Mouse (Mus musculus) cerebellum, postnatal 10 days (tissue): ENCODE data around the gene Dock1.

Experiments used
- DNase-seq, 2 experiments: peaks; one replicate each; pipeline ENCODE4 v3.0.0; 2021; ENCODE audit warnings: mixed read lengths in 2 of 2

The Dock1 gene

GRCm38 (mm10) chr7:135065301-135065700 is 394.8 kb downstream of the Dock1 start:
- DNase-seq = no peak

DNA sequence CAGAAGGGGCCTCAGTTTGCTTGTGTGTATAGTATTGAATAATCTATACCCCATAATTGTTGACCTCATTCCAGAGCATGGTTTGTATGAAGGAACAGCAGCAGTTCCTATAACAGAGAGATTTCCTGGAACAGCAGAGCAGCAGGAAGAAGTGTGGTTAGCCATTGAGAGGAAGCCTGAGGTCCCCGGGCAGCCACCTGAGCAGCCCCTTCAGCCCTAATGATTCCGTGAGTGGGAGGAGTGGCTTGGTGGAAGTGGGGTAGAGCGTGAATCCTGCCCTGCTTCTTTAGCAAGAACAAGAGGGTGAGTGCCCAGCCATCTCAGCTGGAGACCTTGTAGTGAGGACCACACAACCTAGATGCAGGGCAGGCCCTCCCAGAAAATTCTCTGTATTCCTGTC is 398.4 kb downstream of the Dock1 start:
- DNase-seq = no peak

DNA sequence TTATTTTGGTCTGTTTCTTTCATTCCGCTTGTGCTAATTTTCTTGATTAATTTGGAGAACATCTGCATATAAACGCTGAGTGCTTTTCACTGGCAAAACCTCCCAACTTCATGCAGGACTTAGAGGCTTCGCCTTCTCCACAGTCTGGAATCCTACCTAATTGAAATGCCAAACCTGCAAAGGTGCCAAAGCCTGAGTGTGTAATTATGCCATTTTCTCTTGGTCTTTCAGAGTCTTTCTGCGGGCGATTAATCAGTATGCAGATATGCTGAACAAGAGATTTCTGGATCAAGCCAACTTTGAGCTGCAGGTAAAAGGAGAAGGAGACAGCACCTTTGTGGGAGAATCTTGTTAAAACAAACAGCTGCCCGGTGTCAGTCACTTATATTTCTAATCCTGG is 406.4 kb downstream of the Dock1 start:
- DNase-seq = peak in 1 of 2 experiments; percentile 32

GRCm38 (mm10) chr7:135077340-135077739 is 406.9 kb downstream of the Dock1 start:
- peak; percentile 36 to 56 for DNase-seq

GRCm38 (mm10) chr7:135077806-135078205 is 407.4 kb downstream of the Dock1 start:
- no peak for DNase-seq

DNA sequence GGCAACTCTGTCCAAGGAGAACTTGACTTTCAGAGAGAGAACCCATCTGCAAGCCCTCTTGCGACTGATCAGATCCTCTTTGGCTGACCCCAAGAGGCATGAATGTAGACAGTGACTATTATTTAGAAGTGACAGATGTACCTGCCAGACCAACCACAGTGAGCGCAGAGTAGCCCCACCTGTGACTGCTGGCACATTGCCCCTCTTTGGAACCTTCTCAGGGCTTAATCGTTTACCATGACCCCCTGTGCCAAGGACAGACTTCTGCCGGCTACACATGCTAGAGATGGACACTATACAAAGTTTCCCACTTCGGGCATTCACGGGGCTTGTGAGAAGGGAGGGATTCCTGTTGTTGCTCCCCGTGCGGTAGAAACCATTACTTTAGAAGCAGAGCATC is 413.0 kb downstream of the Dock1 start:
- DNase-seq = peak; percentile 92 to 95

- DNase-seq = peak; percentile 28 to 39
These were observed 413.6 kb downstream of the Dock1 start for GRCm38 (mm10) chr7:135084069-135084468.

GRCm38 (mm10) chr7:135086556-135086955 is 416.1 kb downstream of the Dock1 start:
- no peak for DNase-seq

DNA sequence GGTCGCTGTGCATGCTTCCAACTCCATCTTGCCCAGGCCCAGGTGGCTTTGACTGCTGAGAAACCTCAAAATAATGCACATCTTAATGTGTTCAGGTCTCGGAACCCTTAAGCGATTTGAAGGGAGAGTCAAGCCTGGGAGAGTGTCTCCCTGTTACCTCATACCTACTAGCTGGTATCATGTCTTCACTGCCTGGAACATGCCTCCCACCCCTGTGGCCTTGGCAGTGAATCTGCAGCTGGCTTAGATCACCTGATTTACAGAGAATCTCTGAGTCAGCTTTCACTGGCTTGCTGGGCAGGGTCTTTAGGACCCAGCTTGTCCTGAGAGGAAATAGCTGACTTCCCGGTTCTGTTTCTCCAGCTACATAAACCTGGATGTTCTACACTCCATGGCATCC is 419.2 kb downstream of the Dock1 start:
- no peak for DNase-seq

- peak in 1 of 2 experiments; percentile 43 for DNase-seq
These were observed 423.4 kb downstream of the Dock1 start for GRCm38 (mm10) chr7:135093851-135094250.

DNA sequence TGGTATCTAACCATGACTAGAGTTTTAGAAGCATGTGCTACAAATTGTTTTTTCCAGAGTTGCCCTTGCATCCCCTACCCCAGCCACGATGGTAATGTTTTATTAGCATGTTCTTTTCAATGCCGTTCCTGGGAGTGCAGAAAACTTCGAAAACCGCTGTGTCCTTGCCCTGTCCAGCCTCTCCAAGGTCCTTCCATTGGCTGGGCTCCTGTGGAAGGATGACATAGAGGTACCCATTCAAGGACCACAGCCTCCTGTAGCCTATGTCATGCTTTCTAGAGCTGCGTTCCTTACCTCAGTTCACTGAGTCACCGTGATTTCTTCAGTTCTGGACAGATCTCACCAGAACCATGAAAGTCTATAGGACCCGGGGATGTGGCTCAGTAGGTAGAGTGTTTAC is 431.5 kb downstream of the Dock1 start:
- no peak for DNase-seq

- DNase-seq = peak in 1 of 2 experiments; percentile 26
These were observed 436.1 kb downstream of the Dock1 start for GRCm38 (mm10) chr7:135106536-135106935.

DNA sequence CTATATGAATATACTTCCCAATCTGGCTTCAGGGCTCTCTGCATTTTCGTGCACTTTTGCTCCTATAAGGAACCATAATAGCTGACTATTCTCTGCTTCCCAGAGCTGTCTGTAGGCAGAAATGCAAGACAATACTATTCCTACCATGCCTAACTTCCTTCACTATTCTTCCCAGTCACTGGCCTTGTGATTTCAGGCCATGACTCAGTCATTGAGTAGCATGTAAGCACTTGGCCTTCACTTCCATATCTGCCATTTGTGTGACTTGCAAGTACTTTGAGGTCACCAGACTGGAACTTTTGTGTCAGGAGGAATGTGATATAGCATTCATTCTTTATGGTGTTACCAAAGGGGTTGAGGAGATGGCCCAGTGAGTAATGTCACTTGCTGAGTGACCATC is 439.9 kb downstream of the Dock1 start:
- no peak for DNase-seq

DNA sequence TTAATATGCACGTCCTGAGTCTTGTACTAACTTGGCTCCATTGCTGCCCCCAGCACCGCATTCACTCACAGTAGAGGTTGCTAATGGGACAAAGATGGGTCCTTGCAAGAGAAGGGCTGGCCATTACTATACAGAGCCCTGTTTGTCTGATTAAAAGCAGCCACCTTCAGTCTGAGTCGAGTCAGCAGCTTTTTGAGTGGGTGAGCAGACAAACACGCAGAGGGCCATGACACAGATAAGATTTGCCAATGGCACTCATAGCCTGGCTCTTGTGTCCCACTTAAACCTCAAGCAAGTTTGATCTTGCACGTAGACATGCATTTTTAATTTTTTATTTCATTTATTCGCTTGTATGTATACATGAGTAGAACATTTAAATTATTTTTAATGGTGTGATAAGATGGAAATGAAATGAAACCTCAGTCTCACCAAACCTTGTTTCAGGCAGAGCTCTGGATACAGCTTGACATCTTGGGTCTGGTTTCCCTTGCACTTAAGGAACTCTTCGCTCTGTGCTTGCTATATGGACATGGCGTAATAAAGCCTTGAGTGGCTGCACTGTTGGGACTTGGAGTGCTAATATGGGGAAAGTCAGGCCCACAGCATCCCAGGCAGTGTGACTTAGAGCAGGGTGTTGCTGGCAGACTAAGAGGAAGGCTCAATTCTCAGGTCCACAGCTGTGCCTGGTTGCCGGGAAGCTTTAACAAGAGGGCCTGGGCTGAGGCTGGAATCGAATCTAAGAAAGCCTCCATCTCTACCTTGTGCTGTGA is 455.0 kb downstream of the Dock1 start:
- no peak for DNase-seq

DNA sequence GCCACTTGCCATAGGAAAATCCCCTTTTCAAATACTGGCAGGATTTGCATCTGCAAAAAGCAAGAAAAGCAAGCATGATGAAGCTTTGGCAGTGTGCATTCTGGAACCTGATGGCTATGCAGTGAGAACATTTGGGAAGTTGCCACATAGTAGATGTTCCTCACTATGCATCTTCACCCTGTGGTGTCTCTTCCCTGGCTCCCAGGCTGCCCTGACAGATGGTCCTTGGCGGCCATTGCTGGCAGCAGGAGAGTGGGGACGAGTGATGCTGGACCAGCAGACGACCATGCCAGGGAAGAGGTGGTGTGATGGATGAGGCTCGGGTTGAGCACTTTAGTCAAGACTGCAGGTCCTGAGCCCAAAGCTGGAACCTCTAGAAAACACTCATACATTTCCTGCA is 462.0 kb downstream of the Dock1 start:
- DNase-seq = peak; percentile 81 to 91

DNA sequence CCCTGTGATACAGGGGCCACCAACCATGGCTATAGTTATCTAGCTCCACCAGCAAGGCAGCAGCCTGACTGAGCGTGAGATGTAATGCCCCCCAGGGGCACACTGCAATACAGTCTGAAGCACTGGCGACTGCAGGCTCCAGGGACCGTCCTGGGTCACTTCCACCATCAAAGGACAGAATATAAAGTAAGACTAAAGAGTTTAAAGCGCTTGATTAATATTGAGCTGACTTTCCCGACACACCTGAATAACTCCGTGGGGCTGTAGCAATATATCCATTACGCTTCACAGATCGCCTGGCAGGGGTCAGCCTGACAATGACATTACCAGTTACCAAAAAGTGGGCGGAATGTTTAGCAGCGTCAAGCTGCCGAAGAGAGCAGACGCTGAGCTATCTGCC is 464.2 kb downstream of the Dock1 start:
- DNase-seq = peak; percentile 30 to 48

DNA sequence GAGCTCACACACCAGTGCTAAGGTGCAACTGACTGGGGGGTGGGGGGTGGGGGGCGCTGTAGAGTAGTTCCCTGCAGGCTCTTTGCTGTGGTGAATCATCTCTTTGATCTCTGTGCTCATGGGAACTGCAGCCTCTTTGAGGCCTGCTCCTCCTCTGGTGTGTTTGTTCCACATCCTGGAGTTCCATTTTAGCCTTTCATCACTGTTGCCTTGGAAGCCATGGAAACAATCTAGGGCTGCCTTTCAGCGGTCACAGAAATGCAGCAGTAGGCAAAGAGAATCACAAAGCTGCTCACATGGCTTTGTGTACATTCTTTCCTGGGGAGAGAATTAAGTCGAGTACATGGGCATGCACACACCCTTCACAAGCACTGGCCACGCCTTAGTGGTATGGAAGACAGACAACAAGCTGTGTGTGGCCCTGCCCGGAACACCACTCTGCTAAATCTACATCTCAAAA is 468.7 kb downstream of the Dock1 start:
- DNase-seq = no peak

- DNase-seq = peak; percentile 55 to 63
These were observed 474.3 kb downstream of the Dock1 start for GRCm38 (mm10) chr7:135144731-135145130.

GRCm38 (mm10) chr7:135150926-135151325 is 480.5 kb downstream of the Dock1 start:
- DNase-seq = no peak

GRCm38 (mm10) chr7:135157571-135157970 is 487.1 kb downstream of the Dock1 start:
- no peak for DNase-seq

DNA sequence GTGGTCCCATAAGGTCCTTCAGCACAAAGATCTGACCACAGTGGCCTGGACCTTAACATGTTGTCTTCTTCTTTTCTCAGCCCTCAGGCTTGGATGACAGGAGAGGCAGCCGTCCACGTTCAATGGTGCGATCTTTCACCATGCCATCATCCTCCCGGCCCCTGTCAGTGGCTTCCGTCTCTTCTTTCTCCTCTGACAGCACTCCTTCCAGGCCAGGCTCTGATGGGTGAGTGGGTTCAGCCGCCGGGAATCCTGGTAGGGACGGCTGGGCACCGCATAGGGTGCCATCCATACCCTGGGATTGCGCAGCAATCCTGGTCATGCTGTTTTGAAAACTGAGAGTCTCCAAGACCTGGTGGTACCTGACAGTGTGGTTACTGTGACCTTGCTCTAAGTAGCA is 487.9 kb downstream of the Dock1 start:
- no peak for DNase-seq

DNA sequence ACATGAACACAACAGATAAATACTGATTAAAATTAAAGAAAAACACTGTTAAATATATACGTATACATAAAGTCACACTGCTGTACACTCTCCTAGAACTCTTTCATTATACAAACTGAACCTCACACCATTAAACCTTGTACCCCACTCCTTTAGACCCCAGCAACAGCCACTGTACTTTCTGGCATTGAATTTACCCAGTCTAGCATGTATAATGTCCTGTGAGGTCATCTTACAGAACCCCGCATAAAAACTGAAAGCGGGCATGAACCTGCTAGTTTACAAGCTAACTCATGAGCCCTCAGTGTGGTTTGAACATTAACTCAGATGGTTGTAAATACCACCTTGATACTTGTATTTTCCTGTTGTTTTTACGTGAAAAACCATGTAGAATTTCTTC is 489.2 kb downstream of the Dock1 start:
- DNase-seq = no peak

- peak; percentile 77 to 84 for DNase-seq
These were observed 494.7 kb downstream of the Dock1 start for GRCm38 (mm10) chr7:135165155-135165554.

- no peak for DNase-seq
These were observed 499.5 kb downstream of the Dock1 start for GRCm38 (mm10) chr7:135169936-135170335.

GRCm38 (mm10) chr7:135172219-135172618 is 501.8 kb downstream of the Dock1 start:
- DNase-seq = peak; percentile 19 to 31
